10 mouse cellular contexts compared by ENCODE assay signal in the genomic region with DNA sequence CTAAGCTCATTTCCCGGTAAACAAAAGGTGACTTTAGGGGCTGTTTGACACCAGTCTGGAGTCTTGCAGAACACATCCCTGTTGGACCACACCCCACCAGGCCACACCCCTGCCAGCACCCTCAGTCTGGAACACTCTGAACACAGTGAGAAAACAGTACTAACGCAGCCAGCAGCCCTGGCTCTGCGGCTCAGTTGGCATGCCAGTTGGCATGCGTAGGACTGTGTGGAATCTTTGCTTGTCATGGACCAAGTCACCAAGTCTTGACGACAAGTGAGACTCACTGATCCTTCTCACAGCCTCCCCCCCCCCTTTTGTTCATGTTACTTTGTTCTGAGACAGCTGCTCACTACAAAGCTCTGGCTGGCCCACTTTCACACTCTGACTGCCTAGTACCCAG. TPM values are rescaled to one million over a fixed set of nuclear protein-coding genes. Genes with fewer than 3 reads are reported as not detected.
A peak's percentile ranks its signal among the peaks of the same experiment; 100 is the strongest.
DNase-seq lines count a peak whose midpoint lies in the region; ATAC-seq and TF ChIP-seq lines count a peak whose summit lies in the region.
"Had no signal": no experiment of that assay in that cellular context is flagged by ENCODE, and none has a peak within 500 bp of the region (broad histone marks: within the 10 kb centered on the region; RNA-seq: fewer than 3 reads in every experiment).

No protein-coding gene starts in this region.

- ATAC-seq in kidney, embryonic 16.5 days (ENCODE audit: low FRiP score, low TSS enrichment), result no peak
- no peak for ATAC-seq in limb, embryonic 15.5 days (ENCODE audit: insufficient number of reproducible peaks, low FRiP score, low TSS enrichment, low read depth)

- no peak overlapping the region for H3K4me3 ChIP-seq in kidney, embryonic 16.5 days (ENCODE audit: low read length)
- H3K4me3 ChIP-seq in limb, embryonic 15.5 days, result no peak overlapping the region

- 64% methylated on average over 5 of the region's 5 CpGs for WGBS in kidney, embryonic 16.5 days
- 67% methylated on average over 5 of the region's 5 CpGs for WGBS in limb, embryonic 15.5 days

- no peaks in the 10 kb centered on the region for H3K9me3 ChIP-seq in kidney, embryonic 16.5 days (ENCODE audit: low read length)
- no peaks in the 10 kb centered on the region for H3K9me3 ChIP-seq in limb, embryonic 15.5 days

- no peak for TF ChIP-seq CTCF in brain, embryonic 14.5 days (IDR thresholded peaks at IDR 0.05; ENCODE audit: borderline replicate concordance, extremely low read depth, insufficient read depth, insufficient read length)

- no peaks in the 10 kb centered on the region for H3K36me3 ChIP-seq in kidney, embryonic 16.5 days (ENCODE audit: insufficient read depth, low read length)
- no peaks in the 10 kb centered on the region for H3K36me3 ChIP-seq in limb, embryonic 15.5 days

- H3K9ac ChIP-seq in kidney, embryonic 16.5 days (replicated peaks; ENCODE audit: low read length), result no peak overlapping the region
- H3K9ac ChIP-seq in limb, embryonic 15.5 days, result no peak overlapping the region

- H3K4me1 ChIP-seq in kidney, embryonic 16.5 days (ENCODE audit: insufficient read depth, low read length), result peaks cover 12% of the 10 kb centered on the region; the same call in 1 of the 2 replicates
- H3K4me1 ChIP-seq in limb, embryonic 15.5 days, result no peaks in the 10 kb centered on the region

- H3K27ac ChIP-seq in kidney, embryonic 16.5 days (ENCODE audit: low read length), result no peak overlapping the region
- peak overlapping the region; percentile 22; the same call in 1 of the 2 replicates for H3K27ac ChIP-seq in limb, embryonic 15.5 days
- H3K27ac ChIP-seq: macrophage had no signal

- no peaks in the 10 kb centered on the region for H3K27me3 ChIP-seq in kidney, embryonic 16.5 days (ENCODE audit: insufficient read depth, low read length)
- H3K27me3 ChIP-seq in limb, embryonic 15.5 days, result no peaks in the 10 kb centered on the region

- no peak overlapping the region for H3K4me2 ChIP-seq in kidney, embryonic 16.5 days (replicated peaks; ENCODE audit: low read depth, low read length)
- no peak overlapping the region for H3K4me2 ChIP-seq in limb, embryonic 15.5 days

- TF ChIP-seq POLR2A in brain, embryonic 14.5 days (IDR thresholded peaks at IDR 0.05; ENCODE audit: borderline replicate concordance, extremely low read depth, insufficient read depth, insufficient read length, poor library complexity, severe bottlenecking), result no peak

- DNase-seq in kidney, adult 8-10 months, result peak; percentile 58 to 74
- peak; percentile 61 for DNase-seq in brain, embryonic 14.5 days (ENCODE audit: low read depth)
- peak; percentile 71 to 73 for DNase-seq in heart, adult 9 months (ENCODE audit: low spot score in 2 of 2)
- DNase-seq in cerebellum, adult 11-12 months, result no peak
- DNase-seq in spleen, adult 18-20 months, result no peak
- no peak for DNase-seq in embryo, embryonic 11 days

RNA-seq across cellular contexts. Expression of gene Lsm4, which starts 6.0 kb away (rescaled TPM):
- polyA plus RNA-seq in kidney, embryonic 16.5 days (2015; fragmentation: Nextera tagmentation; extraction: Ambion mirVana), result 272 and 281 TPM in 2 replicates
- 159 and 208 TPM in 2 replicates for polyA plus RNA-seq in brain, embryonic 14.5 days (2012; rRNA removed)
- 199 and 201 TPM in 2 replicates for polyA plus RNA-seq in limb, embryonic 15.5 days (2015; fragmentation: Nextera tagmentation; extraction: Ambion mirVana)

RNA-seq across cellular contexts. Expression of gene Pgpep1, which starts 6.9 kb away (rescaled TPM):
- 88.5 TPM in 2 replicates for polyA plus RNA-seq in kidney, embryonic 16.5 days (2015; fragmentation: Nextera tagmentation; extraction: Ambion mirVana)
- polyA plus RNA-seq in brain, embryonic 14.5 days (2012; rRNA removed), result 80.8 and 83.7 TPM in 2 replicates
- 57.5 and 60.7 TPM in 2 replicates for polyA plus RNA-seq in limb, embryonic 15.5 days (2015; fragmentation: Nextera tagmentation; extraction: Ambion mirVana)

RNA-seq across cellular contexts. Expression of gene Jund, which starts 31.7 kb away (rescaled TPM):
- polyA plus RNA-seq in kidney, embryonic 16.5 days (2015; fragmentation: Nextera tagmentation; extraction: Ambion mirVana), result 42.1 and 47.4 TPM in 2 replicates
- 281 and 291 TPM in 2 replicates for polyA plus RNA-seq in brain, embryonic 14.5 days (2012; rRNA removed)
- polyA plus RNA-seq in limb, embryonic 15.5 days (2015; fragmentation: Nextera tagmentation; extraction: Ambion mirVana), result 69.8 and 81.5 TPM in 2 replicates

RNA-seq across cellular contexts. Expression of gene Gdf15, which starts 34.8 kb away (rescaled TPM):
- 1.0 and 1.2 TPM in 2 replicates for polyA plus RNA-seq in kidney, embryonic 16.5 days (2015; fragmentation: Nextera tagmentation; extraction: Ambion mirVana)
- 0.23 and 0.26 TPM in 2 replicates for polyA plus RNA-seq in brain, embryonic 14.5 days (2012; rRNA removed)
- polyA plus RNA-seq in limb, embryonic 15.5 days (2015; fragmentation: Nextera tagmentation; extraction: Ambion mirVana), result 0.16 and 0.24 TPM in 2 replicates

RNA-seq across cellular contexts. Expression of gene Iqcn, which starts 36.2 kb away (rescaled TPM):
- 0.04 and 0.06 TPM in 2 replicates for polyA plus RNA-seq in kidney, embryonic 16.5 days (2015; fragmentation: Nextera tagmentation; extraction: Ambion mirVana)
- polyA plus RNA-seq in brain, embryonic 14.5 days (2012; rRNA removed), result 0.10 and 0.23 TPM in 2 replicates
- polyA plus RNA-seq in limb, embryonic 15.5 days (2015; fragmentation: Nextera tagmentation; extraction: Ambion mirVana), result 0.04 TPM in 2 replicates
- polyA plus RNA-seq: macrophage; stomach, embryonic 16.5 days had no signal

Comparison
In these comparisons a context has a peak if more than half of its experiments do, and no peak if none do; other contexts are left out.
1. DNase-seq: peak in kidney, adult 8-10 months (2 of 2), brain, embryonic 14.5 days (single experiment) and heart, adult 9 months (2 of 2); none in cerebellum, adult 11-12 months (single experiment), spleen, adult 18-20 months (0 of 2) and embryo, embryonic 11 days (single experiment).